Mouse (Mus musculus): ENCODE measurements around the gene Scn4b.

Gene Scn4b

DNA sequence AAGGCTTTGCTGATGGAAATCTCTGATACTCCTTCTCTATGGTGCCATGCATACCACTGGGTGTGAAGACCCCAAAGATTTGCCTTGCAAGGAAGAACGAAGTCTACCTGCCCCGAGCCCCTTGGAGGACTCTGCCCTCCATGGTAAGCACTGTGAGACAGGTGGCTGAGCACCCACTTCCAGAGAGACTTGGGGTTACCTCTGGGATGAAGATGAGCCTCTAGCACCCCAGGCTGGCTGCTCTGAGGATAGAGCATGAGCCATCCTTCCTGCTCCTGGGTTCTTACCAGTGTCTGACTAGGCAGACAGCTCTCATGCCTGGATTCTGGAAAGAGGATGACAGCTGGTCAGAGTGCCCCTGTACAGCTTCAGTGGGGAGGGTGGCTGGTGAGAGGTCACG, 8.1 kb upstream of the Scn4b start:
- DNase-seq = no peak

- DNase-seq = peak; percentile 76
These were observed 4.5 kb upstream of the Scn4b start for GRCm38 (mm10) chr9:45133484-45134310.

DNA sequence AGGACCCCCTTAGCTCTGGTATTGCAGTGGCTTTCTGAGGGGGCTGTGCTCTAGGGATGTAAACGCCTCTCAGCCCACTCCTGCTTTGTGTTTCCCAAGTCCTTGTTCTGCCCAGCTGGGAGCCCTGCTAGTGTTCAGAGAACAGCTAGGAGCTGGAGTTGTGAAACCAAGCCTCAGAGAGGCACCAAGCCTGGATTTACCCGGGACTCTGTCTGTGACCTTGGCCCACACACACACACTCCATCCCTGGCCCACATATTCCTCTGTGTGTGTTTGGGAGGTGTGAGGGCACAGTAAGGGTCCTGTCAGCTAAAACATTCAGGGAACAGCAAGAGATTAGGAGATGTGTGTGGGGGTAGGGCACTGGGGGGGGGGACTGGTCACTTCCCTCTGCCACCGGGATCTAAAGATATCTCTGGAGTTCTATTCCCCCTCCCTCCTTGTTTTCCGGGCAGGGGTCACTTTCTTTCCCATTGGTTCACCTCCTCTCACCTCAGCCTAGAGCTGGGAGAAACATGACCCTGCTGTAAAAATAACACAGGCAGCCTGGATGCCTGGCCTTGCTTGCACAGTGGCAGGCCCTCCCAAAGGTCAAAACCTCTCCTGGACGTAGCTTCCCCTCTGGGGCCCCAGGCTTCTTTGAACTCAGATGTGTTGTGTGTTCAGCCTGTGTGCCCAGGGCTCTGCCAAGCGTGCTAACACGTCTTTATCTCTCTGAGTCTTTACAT, 1.6 kb upstream of the Scn4b start:
- DNase-seq = no peak

- no peak for DNase-seq
These were observed 887 bp downstream of the Scn4b start for GRCm38 (mm10) chr9:45139082-45139481.

GRCm38 (mm10) chr9:45140945-45141344, 2.8 kb downstream of the Scn4b start:
- DNase-seq = no peak

DNA sequence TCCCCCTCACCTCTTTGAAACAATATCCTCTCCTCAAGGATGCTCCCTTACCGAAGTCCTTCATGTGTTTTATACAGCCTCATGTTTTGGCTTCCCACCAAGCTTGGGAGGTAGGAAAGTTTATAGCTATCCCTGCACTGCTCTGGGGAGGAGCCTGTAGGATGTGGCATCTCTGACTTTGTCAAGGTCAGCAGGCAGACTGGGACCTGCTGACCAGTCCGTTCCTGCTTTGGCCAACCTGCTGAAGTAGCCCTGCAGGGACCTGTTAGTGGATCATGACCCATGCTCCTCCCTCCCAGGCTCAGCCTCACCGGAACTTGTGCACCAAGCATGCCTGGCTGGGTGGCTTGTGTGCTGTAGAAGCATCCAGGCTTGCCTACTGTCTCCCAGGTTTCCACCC, 4.5 kb downstream of the Scn4b start:
- peak; percentile 73 for DNase-seq

DNA sequence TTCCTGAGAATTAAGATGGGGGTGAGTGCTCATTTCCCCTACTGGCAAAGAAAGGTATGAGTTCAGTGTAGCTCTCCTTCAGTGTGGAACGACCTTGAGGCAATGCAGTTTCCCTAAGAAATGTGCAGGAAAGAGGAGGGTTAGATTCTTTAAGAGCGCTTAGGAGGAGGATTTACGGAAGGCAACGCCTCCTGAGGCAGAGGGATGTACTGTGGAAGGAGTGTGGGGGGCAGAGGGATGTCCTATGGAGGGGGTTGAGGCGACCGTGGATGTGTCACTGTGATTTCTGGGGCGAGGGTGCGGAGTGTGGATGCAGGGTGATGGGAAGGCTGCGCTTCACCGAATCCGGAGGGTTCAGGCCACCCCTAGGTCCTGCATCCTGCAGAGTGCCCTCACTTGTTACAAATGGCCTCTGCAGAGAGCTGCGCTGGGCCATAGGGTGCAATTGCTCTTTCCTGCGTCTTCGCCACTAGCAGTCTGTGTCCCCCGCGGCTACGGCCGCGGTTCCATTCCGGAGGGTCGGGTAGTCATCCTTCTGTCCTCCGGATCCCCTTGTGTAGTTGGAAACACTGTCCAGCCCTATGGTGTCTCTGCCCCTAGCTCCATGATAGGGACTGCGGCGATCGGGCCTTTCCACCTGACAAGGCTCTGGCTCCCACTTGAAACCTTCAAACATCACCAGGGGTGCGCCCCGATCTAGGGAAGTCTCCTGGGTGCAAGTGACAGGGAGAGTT, 7.5 kb downstream of the Scn4b start:
- peak; percentile 21 for DNase-seq

DNA sequence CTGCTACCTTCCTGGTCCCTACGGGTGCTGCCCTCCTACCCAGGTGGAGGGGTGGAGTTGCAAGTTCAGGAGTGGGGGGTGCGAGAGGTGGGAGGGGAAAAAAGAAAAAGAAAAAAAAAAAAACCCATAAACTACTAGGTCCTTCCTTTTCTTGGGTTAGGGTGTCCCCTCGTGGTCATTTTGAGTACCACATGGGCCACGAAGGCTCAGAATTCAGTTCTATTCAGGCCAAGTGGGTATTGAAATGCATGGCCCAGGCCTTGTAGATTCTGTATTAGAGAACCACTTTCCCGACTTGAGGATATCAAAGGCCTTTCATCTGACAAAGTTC, 8.0 kb downstream of the Scn4b start:
- DNase-seq = peak; percentile 81

DNA sequence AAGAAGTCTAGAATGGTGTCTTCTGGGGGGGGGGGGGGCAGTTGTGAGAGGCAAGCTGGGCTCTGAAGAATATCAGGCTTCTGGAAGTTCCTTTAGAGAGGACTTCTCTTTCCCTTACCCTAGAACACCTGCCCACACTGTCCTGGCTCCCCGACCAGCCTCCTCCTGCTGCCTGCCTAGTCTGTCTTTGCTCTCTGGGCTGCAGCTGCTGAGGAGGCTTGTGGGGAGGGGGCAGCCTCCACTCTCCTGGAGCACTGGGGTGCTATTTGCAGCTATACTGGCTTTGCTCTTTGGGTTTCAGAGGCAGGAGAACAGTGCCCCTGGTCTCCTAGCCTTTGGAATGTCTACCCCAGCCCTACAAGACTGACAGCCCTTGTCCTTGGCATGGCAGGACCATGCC, 12.7 kb downstream of the Scn4b start:
- DNase-seq = no peak

GRCm38 (mm10) chr9:45153361-45153760, 15.2 kb downstream of the Scn4b start:
- DNase-seq = no peak

- no peak for DNase-seq
These were observed 29.7 kb downstream of the Scn4b start for GRCm38 (mm10) chr9:45167903-45168302.

- no peak for DNase-seq
These were observed 32.0 kb downstream of the Scn4b start for GRCm38 (mm10) chr9:45170150-45170549.

DNA sequence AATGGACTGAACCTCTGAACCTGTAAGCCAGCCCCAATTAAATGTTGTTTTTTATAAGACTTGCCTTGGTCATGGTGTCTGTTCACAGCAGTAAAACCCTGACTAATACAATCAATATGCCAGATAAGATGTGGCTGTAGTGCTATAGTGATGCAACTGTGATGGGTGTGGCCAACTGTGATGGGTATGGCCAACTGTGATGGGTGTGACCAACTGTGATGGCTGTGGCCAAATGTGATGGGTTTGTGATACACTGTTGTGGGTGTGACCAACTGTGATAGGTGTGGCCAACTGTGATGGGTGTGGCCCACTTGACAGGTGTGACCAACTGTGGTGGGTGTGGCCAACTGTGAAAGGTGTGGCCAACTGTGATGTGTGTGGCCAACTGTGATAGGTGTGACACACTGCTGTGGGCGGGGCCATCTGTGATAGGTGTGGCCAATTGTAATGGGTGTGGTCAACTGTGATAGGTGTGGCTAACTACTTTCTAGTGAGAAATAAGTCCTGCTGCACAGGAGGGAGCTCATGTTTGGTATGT, 32.9 kb downstream of the Scn4b start:
- no peak for DNase-seq

DNA sequence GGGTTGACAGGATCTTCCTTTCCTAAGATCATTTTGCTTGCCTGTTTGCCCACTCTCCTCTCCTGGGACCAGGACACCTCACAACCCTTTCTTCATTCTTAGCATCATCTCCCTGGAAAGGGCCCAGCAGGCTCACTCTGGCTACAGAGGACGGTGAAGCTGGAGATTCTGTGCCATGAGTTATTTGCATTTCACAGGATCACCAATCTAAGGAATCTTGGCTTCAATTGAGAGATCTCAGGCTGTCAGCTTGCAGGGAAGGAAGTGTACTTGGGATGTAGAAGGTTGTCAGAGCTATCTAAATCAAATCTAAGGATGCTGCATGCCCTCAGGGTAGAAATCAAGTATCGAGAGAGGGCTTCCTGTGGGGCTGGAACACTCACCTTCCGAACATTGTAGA, 35.3 kb downstream of the Scn4b start:
- no peak for DNase-seq

DNA sequence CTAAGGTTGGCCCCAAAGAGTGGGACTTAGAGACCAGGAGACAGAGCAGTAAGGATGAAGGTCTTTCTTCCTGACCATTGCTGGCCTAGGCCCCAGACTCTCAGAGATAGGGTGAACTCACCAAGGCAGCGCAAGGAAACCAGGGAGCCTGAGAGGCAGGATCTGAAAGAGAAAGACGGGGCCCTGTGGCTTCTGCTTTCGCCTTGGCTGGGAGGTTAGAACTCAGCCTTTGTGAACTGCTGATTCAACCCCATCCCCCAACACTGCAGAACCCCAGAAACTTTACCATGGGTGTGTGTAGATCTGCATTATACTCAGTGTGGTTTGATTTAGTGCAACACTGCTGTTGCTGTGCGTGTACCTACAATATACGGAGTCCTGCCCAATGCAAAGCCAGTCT, 41.1 kb downstream of the Scn4b start:
- no peak for DNase-seq

DNA sequence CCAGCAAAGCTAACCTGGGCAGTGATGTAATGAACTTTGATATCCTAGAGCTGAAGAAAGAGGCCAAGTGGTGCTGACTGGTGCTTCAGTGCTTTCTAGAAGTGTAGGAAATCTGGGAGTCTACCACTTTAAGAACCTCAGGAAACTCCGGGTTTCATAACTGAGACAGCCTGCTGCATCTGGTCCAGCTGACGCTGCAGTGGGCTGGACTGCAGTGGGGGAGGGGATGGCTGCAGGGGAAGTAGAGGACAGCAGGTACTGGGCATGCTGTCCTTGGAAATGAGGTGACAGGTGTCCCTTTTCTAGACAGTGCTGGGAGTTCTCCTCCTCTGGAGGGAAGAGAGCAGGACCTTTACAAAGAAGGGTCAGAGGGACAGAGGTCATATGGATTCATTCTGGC, 43.6 kb downstream of the Scn4b start, which contains the start of gene BC049352:
Gene BC049352 (plus strand): TSS at position 238 of the 400 bp plus-strand sequence.
- peak; percentile 77 for DNase-seq

GRCm38 (mm10) chr9:45182521-45182920, 44.3 kb downstream of the Scn4b start:
- DNase-seq = peak; percentile 50

GRCm38 (mm10) chr9:45183266-45183665, 45.1 kb downstream of the Scn4b start:
- no peak for DNase-seq

DNA sequence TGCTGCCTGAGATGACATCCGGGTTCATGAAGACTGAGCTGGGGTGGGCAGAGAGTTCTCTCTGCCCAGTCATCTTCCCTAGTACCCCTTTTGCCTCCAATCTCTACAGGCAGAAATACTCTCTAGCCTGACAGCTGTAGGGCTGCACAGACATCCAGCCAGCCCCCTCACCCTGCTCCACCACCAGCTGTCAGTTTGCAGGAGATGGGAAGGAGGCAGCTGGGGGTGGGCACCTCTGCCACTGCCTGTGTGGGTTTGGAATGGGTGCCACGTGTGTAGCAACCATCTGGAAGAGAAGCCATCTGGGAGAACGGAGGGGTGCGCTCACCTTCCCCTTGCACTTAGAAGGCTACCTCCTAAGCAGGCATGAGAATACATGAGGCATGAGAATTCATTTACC, 47.1 kb downstream of the Scn4b start:
- DNase-seq = no peak

DNA sequence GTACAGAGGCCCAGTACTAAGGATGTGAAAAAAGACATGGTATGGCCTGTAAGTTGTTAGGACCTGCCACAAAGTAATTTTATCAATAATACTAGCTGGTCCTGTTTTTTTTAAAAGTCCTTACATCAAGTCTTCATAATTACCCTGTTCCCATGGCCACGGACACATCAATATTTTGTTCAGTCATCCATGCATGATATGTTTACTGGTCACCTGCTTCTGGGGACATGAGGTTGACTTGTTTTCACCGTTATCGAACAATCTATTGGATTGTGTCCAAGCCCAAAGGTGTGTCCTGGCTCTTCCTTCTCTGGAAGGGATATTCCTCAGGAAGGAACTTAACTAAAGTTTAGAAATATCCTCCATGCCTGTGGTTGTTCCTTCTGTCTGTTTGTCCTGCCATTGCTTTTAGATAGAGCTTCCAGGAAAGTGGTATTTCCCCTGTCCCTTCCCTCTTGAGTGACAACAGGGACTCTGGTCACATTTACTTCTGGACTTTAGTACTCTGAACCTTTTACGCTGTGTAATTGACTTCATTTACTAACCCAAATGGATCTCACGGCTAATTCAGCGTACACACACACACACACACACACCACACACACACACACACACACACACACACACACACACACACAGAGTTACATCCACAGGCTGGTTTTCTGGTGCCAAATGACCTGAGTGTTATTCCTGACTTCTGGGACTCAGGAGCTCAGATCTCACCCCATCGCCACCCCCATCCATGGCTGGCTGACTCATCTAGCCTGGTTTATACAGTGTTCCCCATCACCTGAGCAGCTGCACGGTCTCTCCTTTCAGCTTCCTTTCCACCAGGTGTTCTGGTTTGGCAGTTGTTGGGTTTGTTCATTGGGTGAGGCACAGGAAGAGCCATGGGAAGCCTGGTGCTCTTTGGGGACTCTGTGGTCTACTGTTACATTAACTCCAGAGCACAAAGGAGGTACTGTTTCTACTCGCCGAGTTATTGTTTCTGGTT, 50.7 kb downstream of the Scn4b start:
- DNase-seq = no peak

- no peak for DNase-seq
These were observed 51.5 kb downstream of the Scn4b start for GRCm38 (mm10) chr9:45189661-45190174.

DNA sequence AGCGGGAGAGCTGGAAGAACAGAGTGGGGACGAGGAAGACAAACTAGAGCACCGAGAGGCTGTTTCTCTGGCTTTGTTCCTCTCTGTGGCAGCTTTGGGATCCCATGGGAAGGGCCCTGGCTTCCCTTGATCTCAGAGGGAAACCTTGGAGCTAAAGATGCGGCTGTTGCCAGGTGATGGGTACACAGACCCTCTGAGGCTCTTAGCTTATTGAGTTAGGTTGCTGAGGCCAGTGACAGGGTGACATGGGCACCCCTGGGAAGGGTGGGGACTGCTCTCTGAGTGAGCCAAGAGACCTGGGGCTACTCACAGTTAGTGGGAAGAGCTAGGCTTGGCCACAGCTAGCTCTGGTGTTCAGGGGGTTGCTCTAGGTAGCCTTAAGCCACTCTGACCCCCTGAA, 57.3 kb downstream of the Scn4b start:
- no peak for DNase-seq
